Mouse (Mus musculus): ENCODE data around the gene Klf12.

DNA sequence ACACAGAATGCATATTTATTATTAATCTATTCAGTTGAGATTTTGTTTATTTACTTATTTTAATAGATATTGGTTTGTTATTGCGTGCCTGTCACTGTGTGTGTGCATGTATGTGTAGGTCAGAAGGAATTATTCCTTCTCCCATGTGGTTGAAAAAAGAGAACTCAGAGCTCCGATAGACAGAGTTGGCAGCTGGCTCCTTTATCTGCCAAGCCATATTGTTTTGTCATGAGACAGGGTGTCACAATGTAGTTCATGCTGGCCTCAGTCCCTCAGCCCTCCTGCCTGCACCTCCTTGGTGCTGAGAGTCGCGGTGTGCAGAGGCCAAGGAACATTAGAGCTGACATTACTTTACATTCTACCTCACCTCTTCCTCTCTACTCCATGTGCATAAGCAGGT lies 32.3 kb upstream of the Klf12 start:
- no peak for TF ChIP-seq CTCF (IDR thresholded peaks at IDR 0.05; ENCODE audit: borderline replicate concordance, insufficient read depth, low read depth, low read length)
- TF ChIP-seq POLR2A (IDR thresholded peaks at IDR 0.05; ENCODE audit: borderline replicate concordance, insufficient read depth, low read length): no peak
